Mouse (Mus musculus): ENCODE data around the gene Ercc6. TPM values are rescaled to one million over a fixed set of nuclear protein-coding genes. Genes with fewer than 3 reads are reported as not detected.

The Ercc6 gene
- total RNA-seq (2022), result 10 to 100 TPM; 18.4 to 20.7 (median 19.3) TPM

GRCm38 (mm10) chr14:32513336-32514032 is at the start of gene Ercc6:
TSS of gene Ercc6 (plus strand) at chr14:32513521.
- peak; percentile 79 to 92 for DNase-seq (ENCODE audit: low spot score in 2 of 2)

GRCm38 (mm10) chr14:32464601-32465505 is 48.5 kb upstream of the Ercc6 start, which contains the start of gene Slc18a3:
TSS of gene Slc18a3 (minus strand) at chr14:32464850.
- no peak for DNase-seq (ENCODE audit: low spot score in 2 of 2)

DNA sequence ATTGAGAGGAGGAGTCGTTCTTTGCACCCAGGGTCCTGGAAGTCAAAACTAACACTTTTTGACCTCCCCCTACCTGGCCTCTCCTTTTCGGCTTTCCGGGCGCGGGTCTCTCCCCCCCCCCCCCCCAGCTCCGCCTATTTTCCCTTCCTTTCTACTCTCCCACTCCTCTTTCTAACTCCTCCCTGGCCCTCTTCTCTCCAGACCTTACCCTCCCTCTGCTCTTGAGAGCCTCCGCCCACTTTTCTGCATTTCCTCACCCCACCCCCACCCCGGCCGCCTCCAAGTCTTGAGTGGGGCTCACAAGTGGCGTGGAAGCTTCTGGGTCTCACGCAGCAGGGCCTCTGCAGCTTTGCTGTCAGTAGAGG is 47.8 kb upstream of the Ercc6 start:
- DNase-seq (ENCODE audit: low spot score in 2 of 2), result no peak

DNA sequence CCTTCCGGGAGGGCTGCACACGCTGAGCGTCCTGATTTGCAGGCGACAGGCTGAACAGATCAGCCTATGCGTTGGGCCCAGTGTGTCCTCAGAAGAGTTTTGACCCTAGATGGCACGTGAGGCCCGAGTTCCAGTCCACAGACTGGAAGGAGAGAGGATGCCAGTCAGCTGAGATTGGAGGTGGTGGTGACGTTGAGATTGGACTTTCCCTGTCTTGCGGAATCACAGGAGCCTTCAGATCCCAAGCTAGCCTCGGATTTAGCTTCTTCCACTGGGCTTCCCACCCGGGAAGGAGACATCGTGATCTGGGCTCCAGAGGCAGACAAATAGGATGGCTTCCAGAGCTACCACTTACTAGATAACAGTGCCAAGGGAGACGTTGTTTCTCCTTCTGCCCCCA is 47.4 kb upstream of the Ercc6 start, which contains the start of gene Chat:
TSS of gene Chat (minus strand) at position 101 of the 400 bp plus-strand sequence.
- no peak for DNase-seq (ENCODE audit: low spot score in 2 of 2)

DNA sequence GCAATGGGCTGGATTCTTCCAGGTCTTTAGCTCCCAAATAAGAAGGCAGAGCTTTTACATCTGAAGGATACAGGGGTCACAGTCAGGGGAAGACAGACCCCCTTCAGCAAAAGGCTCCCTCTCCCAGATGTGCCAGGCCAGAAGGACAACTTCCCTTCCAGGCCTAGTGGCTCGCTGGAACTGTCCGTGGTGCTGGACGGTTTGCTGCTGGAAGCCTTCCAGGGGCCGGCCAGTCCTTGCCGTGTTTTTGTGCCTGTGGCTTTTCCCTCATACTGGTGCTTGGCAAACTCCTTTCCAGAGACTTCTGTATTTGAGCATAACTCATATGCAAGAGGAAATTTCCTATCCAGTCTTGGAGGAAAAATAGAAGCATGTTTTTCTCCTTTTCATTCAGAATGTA is 45.7 kb upstream of the Ercc6 start:
- no peak for DNase-seq (ENCODE audit: low spot score in 2 of 2)

GRCm38 (mm10) chr14:32472996-32473395 is 40.3 kb upstream of the Ercc6 start:
- DNase-seq (ENCODE audit: low spot score in 2 of 2), result peak; percentile 32 to 36

DNA sequence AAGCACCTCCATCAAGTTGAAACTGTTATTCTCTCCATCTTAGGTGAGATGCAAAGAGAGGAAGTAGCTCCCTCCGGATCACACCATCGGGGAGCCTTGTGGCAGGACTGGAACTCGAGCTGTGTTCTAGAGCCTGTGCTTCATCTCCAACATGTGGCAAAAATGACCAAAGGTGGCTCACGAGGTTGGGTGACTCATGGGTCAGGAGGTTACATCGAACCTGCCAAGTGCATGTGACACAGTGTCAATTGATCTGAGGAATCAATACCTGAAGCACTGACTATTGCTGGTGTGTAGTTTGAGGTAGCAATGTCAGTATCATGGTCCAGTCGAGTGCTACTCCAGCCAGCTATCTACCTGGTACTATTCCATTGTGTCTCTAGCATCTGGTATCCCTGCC is 36.8 kb upstream of the Ercc6 start:
- DNase-seq (ENCODE audit: low spot score in 2 of 2), result no peak

GRCm38 (mm10) chr14:32477581-32477980 is 35.7 kb upstream of the Ercc6 start:
- DNase-seq (ENCODE audit: low spot score in 2 of 2), result no peak

- DNase-seq (ENCODE audit: low spot score in 2 of 2), result no peak
Observed at GRCm38 (mm10) chr14:32482061-32482460, 31.3 kb upstream of the Ercc6 start.

DNA sequence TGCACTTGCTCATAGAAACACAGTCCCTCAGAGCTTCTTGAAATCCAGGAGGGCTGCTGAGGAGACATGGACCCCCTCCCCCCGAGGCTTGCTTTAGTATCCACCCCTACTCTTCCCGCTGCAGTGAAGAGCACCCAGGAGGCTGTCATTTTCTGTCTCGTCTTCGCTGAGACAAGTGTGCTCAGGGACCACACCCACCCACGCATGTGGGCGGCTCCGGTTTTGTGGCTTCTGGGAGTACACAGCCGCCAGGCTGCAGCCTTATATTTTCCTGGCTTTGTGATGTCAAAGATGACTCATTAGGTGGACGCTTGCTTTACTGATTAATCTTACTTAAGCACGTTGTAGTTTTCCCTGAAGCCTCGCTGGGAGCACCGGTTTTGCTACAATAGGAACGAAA is 20.8 kb upstream of the Ercc6 start:
- DNase-seq (ENCODE audit: low spot score in 2 of 2), result peak in 1 of 2 experiments; percentile 47

- no peak for DNase-seq (ENCODE audit: low spot score in 2 of 2)
Observed at GRCm38 (mm10) chr14:32496115-32496850, 17.0 kb upstream of the Ercc6 start.

DNA sequence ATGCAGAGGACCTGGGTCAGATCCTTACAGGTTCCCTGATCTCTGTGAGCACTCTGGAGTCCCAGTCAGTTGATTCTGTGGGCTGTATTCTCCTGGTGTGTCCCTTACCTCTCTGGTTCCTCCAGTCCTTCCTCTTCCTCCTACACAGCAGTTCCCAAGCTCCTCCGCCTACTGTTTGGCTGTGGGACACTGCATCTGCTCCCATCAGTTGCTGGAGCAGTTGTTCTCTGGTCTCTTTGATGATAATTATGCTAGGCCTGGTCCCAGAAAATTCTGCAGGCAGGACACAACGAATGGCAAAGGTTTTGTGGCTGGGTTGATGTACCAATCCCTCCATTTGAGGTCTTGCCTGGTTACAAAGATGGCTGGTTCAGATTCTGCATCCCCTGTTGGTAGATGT is 12.0 kb upstream of the Ercc6 start:
- no peak for DNase-seq (ENCODE audit: low spot score in 2 of 2)

- DNase-seq (ENCODE audit: low spot score in 2 of 2), result no peak
Observed at GRCm38 (mm10) chr14:32502764-32503688, 10.3 kb upstream of the Ercc6 start.

DNA sequence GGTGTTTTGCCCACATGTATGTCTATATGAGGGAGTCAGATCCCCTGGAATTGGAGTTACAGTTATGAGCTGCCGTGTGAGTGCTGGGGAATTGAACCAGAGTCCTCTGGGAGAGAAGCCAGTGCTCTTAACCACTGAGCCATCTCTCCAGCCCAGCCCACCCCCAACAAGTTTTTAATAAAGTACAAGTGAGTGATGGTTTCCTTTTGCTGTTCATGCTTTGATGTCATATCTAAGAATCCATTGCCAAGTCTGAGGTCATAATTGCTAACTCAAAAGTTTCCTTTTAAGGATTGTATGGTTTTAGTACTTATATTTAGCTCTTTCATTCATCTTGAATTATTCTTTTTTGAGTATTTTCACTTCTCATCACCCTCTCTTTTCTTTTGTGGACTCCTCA is 9.4 kb upstream of the Ercc6 start:
- DNase-seq (ENCODE audit: low spot score in 2 of 2), result no peak

DNA sequence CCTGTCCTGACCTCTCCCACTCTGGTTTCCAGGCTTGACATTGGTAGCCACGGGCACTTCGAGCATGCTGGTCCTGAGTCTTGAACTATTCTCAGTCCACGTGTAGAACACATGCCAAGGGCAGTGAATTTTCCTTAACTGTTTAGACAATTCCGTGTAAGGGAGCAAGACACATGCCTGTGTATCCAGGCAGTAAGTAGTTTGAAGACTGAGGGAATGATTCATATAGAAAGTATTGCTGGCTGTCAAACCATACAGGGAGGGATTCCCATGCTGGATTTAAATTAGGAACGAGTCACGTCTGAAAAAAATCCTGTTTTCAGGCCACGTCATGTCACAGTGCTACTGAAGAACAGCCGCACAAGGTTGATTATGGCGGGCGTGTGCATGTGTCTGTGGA is 7.0 kb upstream of the Ercc6 start:
- DNase-seq (ENCODE audit: low spot score in 2 of 2), result no peak

DNA sequence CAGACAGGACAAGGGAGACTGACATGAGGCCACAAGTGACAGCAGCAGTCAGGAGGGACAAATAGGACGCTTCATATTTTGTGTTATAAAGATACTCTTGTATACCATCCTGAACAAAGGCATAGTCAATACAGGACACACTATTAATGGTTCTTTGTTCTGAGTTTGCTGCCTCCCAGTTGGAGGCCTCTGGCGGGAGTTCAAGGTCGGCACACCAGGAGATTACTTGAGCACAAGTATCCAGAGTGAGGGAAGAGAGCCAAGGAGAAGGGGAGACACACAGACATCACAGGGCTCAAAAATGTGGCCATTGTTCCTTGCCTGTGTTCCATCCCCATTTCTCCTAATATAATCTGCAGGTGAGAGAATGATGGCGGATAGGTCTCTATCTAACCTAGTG is 6.1 kb upstream of the Ercc6 start:
- no peak for DNase-seq (ENCODE audit: low spot score in 2 of 2)

- DNase-seq (ENCODE audit: low spot score in 2 of 2), result no peak
Observed at GRCm38 (mm10) chr14:32508105-32508835, 5.1 kb upstream of the Ercc6 start.

DNA sequence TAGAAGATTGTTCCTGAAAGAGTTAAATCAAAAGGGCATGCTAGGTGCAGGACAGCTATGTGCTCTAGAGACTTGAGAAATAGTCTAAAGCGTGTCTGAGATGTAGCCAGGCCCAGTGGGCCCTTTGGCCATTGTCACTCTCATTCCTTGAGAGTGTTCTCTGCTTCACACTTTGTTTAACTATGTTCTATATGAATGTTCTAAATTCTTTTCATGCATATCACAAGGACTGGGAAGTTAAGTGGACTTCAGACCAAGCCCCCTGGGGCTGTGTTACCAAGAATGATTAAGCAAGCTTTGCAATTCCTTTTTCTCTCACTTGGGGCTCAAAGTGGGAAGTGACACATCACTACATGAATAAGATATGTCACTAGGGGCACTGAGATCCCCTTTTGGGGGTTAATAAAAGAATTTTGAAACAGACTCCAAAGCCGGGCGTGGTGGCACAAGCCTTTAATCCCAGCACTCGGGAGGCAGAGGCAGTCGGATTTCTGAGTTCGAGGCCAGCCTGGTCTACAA is 3.8 kb upstream of the Ercc6 start:
- no peak for DNase-seq (ENCODE audit: low spot score in 2 of 2)

DNA sequence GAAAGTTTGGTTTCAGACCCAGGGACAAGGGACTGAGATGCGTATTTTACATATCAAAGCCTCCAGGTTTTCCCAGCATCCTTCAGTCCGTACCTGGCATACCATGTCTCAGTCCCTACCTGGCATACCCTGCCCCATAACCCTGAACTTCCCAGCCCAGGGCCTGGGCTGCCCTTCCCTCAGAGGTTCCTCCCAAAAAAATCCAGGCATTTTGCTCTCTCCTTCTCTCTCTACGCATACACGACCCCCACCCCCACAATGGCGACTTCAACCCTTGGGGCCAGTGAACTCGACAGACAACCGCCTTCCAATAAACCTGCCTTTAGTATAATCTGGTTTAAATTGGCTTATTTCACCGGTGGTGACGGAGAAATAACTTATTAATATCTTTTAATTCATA is 409 bp upstream of the Ercc6 start:
- DNase-seq (ENCODE audit: low spot score in 2 of 2), result no peak

GRCm38 (mm10) chr14:32516086-32516485 is 2.8 kb downstream of the Ercc6 start:
- DNase-seq (ENCODE audit: low spot score in 2 of 2), result no peak

All from left cerebral cortex, adult 8-10 months (tissue).